Mouse (Mus musculus): ENCODE measurements around the gene Fam13c. TPM values are rescaled to one million over a fixed set of nuclear protein-coding genes. Genes with fewer than 3 reads are reported as not detected.

Fam13c gene
- polyA plus RNA-seq (2014; fragmentation: Nextera tagmentation; extraction: Ambion mirVana), result 17.1 and 19.8 TPM in 2 replicates

DNA sequence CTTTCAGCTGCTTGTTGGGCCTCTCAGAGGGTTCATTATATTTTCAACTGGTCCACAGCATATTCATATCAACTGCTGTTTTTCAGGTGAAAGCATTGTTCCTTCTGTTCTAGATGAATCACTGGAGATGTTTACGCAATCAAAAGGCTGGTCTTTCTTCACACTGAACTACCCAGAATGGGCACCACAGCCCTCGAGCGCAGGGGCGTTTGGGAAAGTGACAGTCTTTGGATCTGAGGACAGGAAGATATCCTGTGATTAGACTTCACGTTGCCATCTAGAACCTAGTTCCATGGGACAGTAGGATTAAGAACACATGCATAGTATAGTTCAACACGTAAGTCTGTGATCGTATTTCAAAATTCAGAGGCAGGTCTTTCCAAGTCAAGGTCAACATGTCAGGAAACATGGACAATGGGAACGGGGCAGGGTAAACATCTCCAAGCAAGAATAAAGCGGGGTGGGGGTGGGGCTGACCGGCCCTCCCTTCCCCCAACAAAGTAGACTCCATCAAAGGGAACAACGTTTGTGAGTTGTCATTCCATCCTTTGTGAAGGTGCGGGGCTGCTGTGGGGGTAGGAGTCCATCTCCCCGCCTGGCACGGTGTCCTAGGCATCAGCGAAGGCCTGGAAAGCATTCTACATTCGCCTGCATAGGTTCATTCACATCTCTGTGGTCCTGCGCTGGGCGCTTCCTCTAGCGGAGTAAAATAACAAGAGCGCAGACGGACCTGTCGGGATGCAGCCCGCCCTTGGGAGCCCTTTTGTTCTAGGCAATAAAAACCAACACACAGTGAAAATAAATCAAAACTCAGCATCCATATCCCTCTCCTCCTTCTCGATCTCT is at the start of gene Fam13c:
Fam13c (plus strand) TSS at position 806 of the 846 bp plus-strand sequence.
- Histone ChIP-seq H3K9me3 (ENCODE audit: control insufficient read depth, low read length) (no peaks in the 10 kb centered on the region), H3K27ac (ENCODE audit: low read depth, low read length) (peak within 1 kb of the TSS; percentile 89), H3K36me3 (ENCODE audit: control insufficient read depth, insufficient read depth, low read length) (no peaks in the 10 kb centered on the region), H3K9ac (ENCODE audit: low read depth, low read length) (peak within 1 kb of the TSS; percentile 74), H3K4me3 (ENCODE audit: low read depth, low read length) (peak within 1 kb of the TSS; percentile 53), H3K4me2 (replicated peaks; ENCODE audit: low read depth, low read length) (peak within 1 kb of the TSS; percentile 40), H3K27me3 (ENCODE audit: control insufficient read depth, insufficient read depth, low read length) (no peaks in the 10 kb centered on the region), H3K4me1 (replicated peaks; ENCODE audit: control insufficient read depth, insufficient read depth, low read length) (no peaks in the 10 kb centered on the region; the same call in none of the 2 replicates)
- DNase-seq (ENCODE audit: low spot score) (peak; percentile 69), ATAC-seq (ENCODE audit: low FRiP score) (peak; percentile 75)
- 9% methylated on average over 24 of the region's 24 CpGs for WGBS

DNA sequence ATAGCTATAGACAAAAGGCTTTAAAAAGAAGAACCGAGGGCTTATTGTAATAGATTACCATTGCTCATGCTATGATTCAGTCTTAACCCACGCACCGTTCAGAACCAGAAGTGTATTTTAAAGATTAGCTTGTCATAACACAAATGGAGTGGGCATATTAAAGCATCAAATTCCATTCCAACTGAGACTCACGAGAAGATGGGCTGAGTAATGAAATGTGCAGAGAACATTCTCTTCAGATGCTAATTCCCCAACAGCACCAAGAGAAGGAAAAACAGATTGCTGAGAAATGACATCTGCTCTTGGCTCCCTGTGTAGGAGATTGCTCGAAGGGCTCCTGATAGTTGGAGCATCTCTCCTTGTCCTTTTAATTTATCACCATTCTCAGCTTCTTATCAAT is 44.4 kb upstream of the Fam13c start:
- DNase-seq (ENCODE audit: low spot score), result no peak
- WGBS, result 87% methylated on average over 5 of the region's 5 CpGs
- no peaks in the 10 kb centered on the region for H3K4me1 ChIP-seq (replicated peaks; ENCODE audit: control insufficient read depth, insufficient read depth, low read length)
- no peak overlapping the region for H3K4me2 ChIP-seq (replicated peaks; ENCODE audit: low read depth, low read length)
- ATAC-seq (ENCODE audit: low FRiP score), result no peak
- H3K27me3 ChIP-seq (ENCODE audit: control insufficient read depth, insufficient read depth, low read length), result no peaks in the 10 kb centered on the region
- H3K9me3 ChIP-seq (ENCODE audit: control insufficient read depth, low read length), result peaks cover 11% of the 10 kb centered on the region; the same call in 1 of the 2 replicates
- H3K27ac ChIP-seq (ENCODE audit: low read depth, low read length), result no peak overlapping the region
- H3K9ac ChIP-seq (ENCODE audit: low read depth, low read length), result no peak overlapping the region
- H3K36me3 ChIP-seq (ENCODE audit: control insufficient read depth, insufficient read depth, low read length), result no peaks in the 10 kb centered on the region
- H3K4me3 ChIP-seq (ENCODE audit: low read depth, low read length), result no peak overlapping the region

DNA sequence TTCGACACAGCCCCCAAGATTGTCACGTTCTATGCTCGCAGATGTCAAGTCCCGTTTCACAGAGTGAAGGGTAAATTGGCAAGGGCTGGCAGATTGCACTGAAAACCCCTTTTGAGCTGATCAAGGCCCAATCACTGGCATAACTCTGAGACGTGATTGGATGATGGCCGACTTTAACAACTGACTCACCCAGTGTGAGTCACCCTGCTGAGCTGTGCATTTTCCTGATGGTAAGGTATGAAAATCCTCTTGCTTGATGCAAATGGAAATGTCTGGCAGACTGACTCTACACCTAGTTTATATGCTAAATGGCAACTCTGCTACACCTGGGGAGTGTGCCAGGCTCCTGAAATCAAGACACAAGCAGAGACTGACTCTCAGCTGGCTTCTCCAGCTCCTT is 42.1 kb upstream of the Fam13c start:
- Histone ChIP-seq H3K36me3 (ENCODE audit: control insufficient read depth, insufficient read depth, low read length) (no peaks in the 10 kb centered on the region), H3K27me3 (ENCODE audit: control insufficient read depth, insufficient read depth, low read length) (no peaks in the 10 kb centered on the region), H3K4me3 (ENCODE audit: low read depth, low read length) (no peak overlapping the region), H3K9ac (ENCODE audit: low read depth, low read length) (no peak overlapping the region), H3K4me1 (replicated peaks; ENCODE audit: control insufficient read depth, insufficient read depth, low read length) (no peaks in the 10 kb centered on the region), H3K9me3 (ENCODE audit: control insufficient read depth, low read length) (peaks cover 11% of the 10 kb centered on the region; the same call in 1 of the 2 replicates), H3K4me2 (replicated peaks; ENCODE audit: low read depth, low read length) (no peak overlapping the region), H3K27ac (ENCODE audit: low read depth, low read length) (no peak overlapping the region)
- ATAC-seq (ENCODE audit: low FRiP score) (no peak), DNase-seq (ENCODE audit: low spot score) (no peak)
- WGBS, result 87% methylated on average over 6 of the region's 6 CpGs

DNA sequence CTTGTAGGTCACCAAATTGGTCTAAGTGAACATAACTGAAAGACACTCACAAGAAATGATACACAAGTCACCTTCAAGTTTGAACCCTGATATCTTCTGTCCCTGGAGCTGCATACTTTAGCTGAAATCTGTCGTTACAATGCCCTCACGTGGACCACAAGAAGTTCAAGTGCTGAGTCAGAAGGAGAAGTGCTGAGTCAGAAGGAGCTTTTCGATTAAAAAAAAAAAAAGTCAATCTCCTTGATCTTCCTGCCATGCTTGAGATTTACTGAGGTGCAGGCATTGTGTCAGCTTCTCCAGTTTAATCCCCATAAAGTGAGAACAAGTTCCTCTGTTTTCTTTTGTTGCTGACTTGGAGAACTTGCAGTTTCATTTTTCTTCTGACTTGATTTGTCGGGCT is 38.3 kb upstream of the Fam13c start:
- no peak overlapping the region for H3K4me3 ChIP-seq (ENCODE audit: low read depth, low read length)
- H3K9ac ChIP-seq (ENCODE audit: low read depth, low read length), result no peak overlapping the region
- no peaks in the 10 kb centered on the region; the same call in 1 of the 2 replicates for H3K9me3 ChIP-seq (ENCODE audit: control insufficient read depth, low read length)
- H3K36me3 ChIP-seq (ENCODE audit: control insufficient read depth, insufficient read depth, low read length), result no peaks in the 10 kb centered on the region
- H3K27ac ChIP-seq (ENCODE audit: low read depth, low read length), result no peak overlapping the region
- WGBS, result 80% methylated on average over 4 of the region's 4 CpGs
- H3K4me2 ChIP-seq (replicated peaks; ENCODE audit: low read depth, low read length), result no peak overlapping the region
- DNase-seq (ENCODE audit: low spot score) (no peak), ATAC-seq (ENCODE audit: low FRiP score) (no peak)
- no peaks in the 10 kb centered on the region for H3K4me1 ChIP-seq (replicated peaks; ENCODE audit: control insufficient read depth, insufficient read depth, low read length)
- no peaks in the 10 kb centered on the region for H3K27me3 ChIP-seq (ENCODE audit: control insufficient read depth, insufficient read depth, low read length)

DNA sequence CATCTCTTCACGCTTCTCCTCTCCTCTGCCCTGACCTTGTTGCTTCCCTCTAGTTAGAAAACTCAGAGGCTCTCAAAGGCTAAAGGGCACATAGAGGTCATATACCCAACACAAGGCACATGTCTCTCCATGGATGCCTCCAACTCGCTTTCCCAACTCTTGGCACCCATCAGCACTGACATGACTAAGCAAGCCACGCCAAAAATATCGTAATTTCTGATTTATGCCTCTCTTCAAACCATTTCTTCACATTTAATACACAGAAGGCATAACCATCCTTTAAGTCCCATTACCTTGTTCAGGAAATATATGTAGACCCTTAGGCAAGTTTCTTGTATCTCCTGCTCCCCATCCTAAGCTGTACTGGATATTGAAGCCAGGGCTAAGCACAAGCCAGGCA is 37.6 kb upstream of the Fam13c start:
- Histone ChIP-seq H3K4me3 (ENCODE audit: low read depth, low read length) (no peak overlapping the region), H3K4me1 (replicated peaks; ENCODE audit: control insufficient read depth, insufficient read depth, low read length) (no peaks in the 10 kb centered on the region), H3K36me3 (ENCODE audit: control insufficient read depth, insufficient read depth, low read length) (no peaks in the 10 kb centered on the region), H3K9me3 (ENCODE audit: control insufficient read depth, low read length) (no peaks in the 10 kb centered on the region; the same call in 1 of the 2 replicates), H3K27ac (ENCODE audit: low read depth, low read length) (no peak overlapping the region), H3K9ac (ENCODE audit: low read depth, low read length) (no peak overlapping the region), H3K4me2 (replicated peaks; ENCODE audit: low read depth, low read length) (no peak overlapping the region), H3K27me3 (ENCODE audit: control insufficient read depth, insufficient read depth, low read length) (no peaks in the 10 kb centered on the region)
- WGBS, result 84% methylated on average over 4 of the region's 4 CpGs
- DNase-seq (ENCODE audit: low spot score), result no peak
- no peak for ATAC-seq (ENCODE audit: low FRiP score)

DNA sequence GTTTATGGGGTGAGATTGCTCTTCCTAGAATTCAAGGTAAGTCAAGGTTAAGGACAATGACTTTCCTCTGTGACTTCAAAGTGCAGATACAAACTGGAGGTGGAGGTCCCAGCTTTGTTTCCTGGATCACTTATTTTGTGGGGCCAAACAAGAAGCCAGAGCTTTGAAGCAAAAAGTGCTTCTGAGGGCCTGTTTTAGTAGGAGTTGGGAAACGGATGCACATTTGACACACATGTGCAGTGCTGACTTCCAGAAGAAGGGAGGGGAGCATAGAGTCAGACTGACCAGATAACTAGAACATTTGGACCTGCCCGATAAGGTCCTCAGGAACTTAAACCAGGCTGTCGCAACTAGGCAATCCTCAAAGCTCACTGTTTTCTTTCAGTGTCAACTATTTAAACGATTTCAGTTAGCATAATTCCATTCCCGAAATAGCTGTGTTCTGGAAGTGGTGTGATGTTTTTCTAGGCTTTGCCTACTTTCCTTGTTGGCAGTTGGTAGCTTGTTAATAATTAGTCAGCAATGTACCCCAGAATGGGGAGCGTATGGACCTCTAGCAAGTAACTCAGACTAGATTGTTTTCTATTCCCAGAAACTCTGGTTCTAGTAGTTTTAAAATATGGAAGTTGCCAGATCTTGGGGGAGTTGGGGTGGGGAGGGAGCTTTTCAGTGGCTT is 22.3 kb upstream of the Fam13c start:
- no peaks in the 10 kb centered on the region for H3K9me3 ChIP-seq (ENCODE audit: control insufficient read depth, low read length)
- H3K4me2 ChIP-seq (replicated peaks; ENCODE audit: low read depth, low read length), result no peak overlapping the region
- DNase-seq (ENCODE audit: low spot score) (no peak), ATAC-seq (ENCODE audit: low FRiP score) (no peak)
- no peaks in the 10 kb centered on the region for H3K27me3 ChIP-seq (ENCODE audit: control insufficient read depth, insufficient read depth, low read length)
- H3K4me3 ChIP-seq (ENCODE audit: low read depth, low read length), result no peak overlapping the region
- 92% methylated on average over 6 of the region's 6 CpGs for WGBS
- no peaks in the 10 kb centered on the region for H3K36me3 ChIP-seq (ENCODE audit: control insufficient read depth, insufficient read depth, low read length)
- no peak overlapping the region for H3K9ac ChIP-seq (ENCODE audit: low read depth, low read length)
- H3K27ac ChIP-seq (ENCODE audit: low read depth, low read length), result no peak overlapping the region
- no peaks in the 10 kb centered on the region for H3K4me1 ChIP-seq (replicated peaks; ENCODE audit: control insufficient read depth, insufficient read depth, low read length)

DNA sequence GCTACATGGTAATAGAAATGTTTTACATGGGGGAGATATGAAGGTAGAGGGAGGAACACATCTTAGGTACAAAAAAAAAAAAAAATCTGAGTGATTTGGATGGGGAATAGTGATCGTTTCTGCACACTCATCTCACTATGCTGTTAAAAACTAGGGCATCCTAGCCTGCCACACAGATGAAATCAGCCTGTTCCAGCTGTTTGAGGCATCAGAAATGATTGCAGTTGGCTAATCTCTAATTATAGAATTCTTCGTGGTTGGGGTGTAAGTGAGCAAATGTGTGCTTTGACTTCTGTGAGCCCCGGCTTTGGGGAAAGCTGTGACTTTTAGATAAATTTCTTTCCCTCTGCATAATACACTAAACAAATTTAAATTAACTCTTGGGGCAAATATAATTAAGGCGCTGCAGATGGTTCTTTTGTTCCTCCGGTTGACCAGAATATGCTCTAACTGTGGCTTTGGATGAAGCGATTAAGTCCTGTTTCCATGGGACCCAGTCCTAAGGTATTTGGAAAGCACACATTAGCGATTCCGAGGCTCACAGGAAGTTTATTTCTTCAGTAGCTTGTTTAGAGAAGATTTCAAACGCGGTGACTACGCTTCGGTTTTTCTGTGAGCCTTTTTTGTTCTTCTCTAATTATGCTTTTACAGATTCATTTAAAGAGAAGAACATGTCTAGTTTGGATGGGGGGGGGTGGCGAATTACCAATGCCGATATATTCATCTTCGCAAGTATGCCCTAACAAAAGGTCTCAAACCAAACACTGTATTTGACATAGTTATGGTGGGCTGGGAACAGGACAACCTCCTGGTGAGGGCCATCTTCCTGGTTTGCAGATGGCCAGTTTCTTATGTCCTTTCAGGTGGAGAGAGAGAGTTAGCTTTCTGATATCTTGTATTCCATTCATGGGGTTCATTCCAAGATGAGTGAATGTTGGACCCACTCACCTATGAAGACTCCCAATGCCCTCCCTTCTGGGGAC is 20.7 kb upstream of the Fam13c start:
- Histone ChIP-seq H3K27ac (ENCODE audit: low read depth, low read length) (no peak overlapping the region), H3K4me3 (ENCODE audit: low read depth, low read length) (no peak overlapping the region), H3K9me3 (ENCODE audit: control insufficient read depth, low read length) (no peaks in the 10 kb centered on the region), H3K4me2 (replicated peaks; ENCODE audit: low read depth, low read length) (no peak overlapping the region), H3K4me1 (replicated peaks; ENCODE audit: control insufficient read depth, insufficient read depth, low read length) (no peaks in the 10 kb centered on the region), H3K27me3 (ENCODE audit: control insufficient read depth, insufficient read depth, low read length) (no peaks in the 10 kb centered on the region), H3K36me3 (ENCODE audit: control insufficient read depth, insufficient read depth, low read length) (no peaks in the 10 kb centered on the region), H3K9ac (ENCODE audit: low read depth, low read length) (no peak overlapping the region)
- ATAC-seq (ENCODE audit: low FRiP score) (0 out of 2 replicates have a peak, but pooled peaks have one; percentile 63), DNase-seq (ENCODE audit: low spot score) (peak; percentile 48)
- WGBS, result 62% methylated on average over 15 of the region's 15 CpGs

DNA sequence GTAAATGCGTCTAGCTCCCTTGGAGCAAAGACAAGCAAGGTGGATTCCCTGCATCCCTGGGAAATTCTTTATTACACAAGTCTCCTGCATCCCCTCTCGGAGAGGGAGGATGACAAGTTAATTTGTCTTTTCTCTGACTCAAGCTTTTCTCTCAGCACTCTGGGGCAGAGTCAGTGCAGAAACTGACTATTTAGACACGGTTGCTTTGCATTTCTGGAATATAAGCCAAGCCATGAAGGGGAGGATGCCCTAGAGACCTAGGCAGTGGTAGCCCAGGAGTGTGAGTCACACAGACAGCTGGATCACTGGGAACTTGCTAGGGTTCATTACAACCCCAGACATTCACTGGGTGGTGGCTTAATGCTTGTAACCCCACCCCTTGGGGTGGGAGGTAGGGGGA is 13.9 kb upstream of the Fam13c start:
- H3K27ac ChIP-seq (ENCODE audit: low read depth, low read length), result no peak overlapping the region

More for the DNA sequence above, 13.9 kb upstream of the Fam13c start:
- H3K9ac ChIP-seq (ENCODE audit: low read depth, low read length), result no peak overlapping the region
- 45% methylated on average over 3 of the region's 3 CpGs for WGBS
- ATAC-seq (ENCODE audit: low FRiP score) (no peak), DNase-seq (ENCODE audit: low spot score) (no peak)
- no peak overlapping the region for H3K4me3 ChIP-seq (ENCODE audit: low read depth, low read length)
- no peaks in the 10 kb centered on the region for H3K36me3 ChIP-seq (ENCODE audit: control insufficient read depth, insufficient read depth, low read length)
- H3K4me2 ChIP-seq (replicated peaks; ENCODE audit: low read depth, low read length), result no peak overlapping the region
- no peaks in the 10 kb centered on the region for H3K27me3 ChIP-seq (ENCODE audit: control insufficient read depth, insufficient read depth, low read length)
- no peaks in the 10 kb centered on the region for H3K9me3 ChIP-seq (ENCODE audit: control insufficient read depth, low read length)
- no peaks in the 10 kb centered on the region for H3K4me1 ChIP-seq (replicated peaks; ENCODE audit: control insufficient read depth, insufficient read depth, low read length)

Measured in hindbrain, embryonic 11.5 days (tissue).